8 mouse cellular contexts compared by ENCODE assay signal in the genomic region with DNA sequence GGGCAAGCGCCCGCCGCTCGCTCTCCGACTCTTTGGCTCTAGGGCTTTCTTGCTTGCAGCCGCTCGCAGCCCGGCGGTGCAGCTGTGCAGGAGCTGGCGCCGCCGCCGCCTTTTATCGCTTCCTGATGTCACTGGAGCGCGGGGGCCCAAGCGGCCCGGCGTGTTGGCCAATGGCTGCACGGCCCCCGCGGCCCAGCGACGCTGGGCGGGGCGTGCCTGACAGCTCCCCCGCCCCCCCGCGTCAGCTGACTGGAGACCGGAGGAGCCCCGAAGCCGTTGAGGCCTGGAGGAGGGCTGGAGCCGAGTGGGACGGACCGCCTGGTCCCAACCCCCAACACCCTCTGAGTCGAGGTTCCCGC. TPM values are rescaled to one million over a fixed set of nuclear protein-coding genes. Genes with fewer than 3 reads are reported as not detected.
A peak's percentile ranks its signal among the peaks of the same experiment; 100 is the strongest.
DNase-seq lines count a peak whose midpoint lies in the region; ATAC-seq and TF ChIP-seq lines count a peak whose summit lies in the region.

A gene (minus strand): TSS at position 86 of the 359 bp plus-strand sequence.

- H3K9me3 ChIP-seq in forebrain, postnatal 0 days (ENCODE audit: low read length), result no peaks in the 10 kb centered on the region
- no peaks in the 10 kb centered on the region for H3K9me3 ChIP-seq in neural tube, embryonic 13.5 days

- peak within 1 kb of the TSS; percentile 63 for H3K9ac ChIP-seq in forebrain, postnatal 0 days
- H3K9ac ChIP-seq in neural tube, embryonic 13.5 days, result peak within 1 kb of the TSS; percentile 80

- H3K36me3 ChIP-seq in forebrain, postnatal 0 days (ENCODE audit: insufficient read depth), result peaks cover 4% of the 10 kb centered on the region; the same call in 1 of the 2 replicates
- no peaks in the 10 kb centered on the region for H3K36me3 ChIP-seq in neural tube, embryonic 13.5 days

- peak; percentile 90 for ATAC-seq in forebrain, postnatal 0 days
- peak; percentile 93 for ATAC-seq in neural tube, embryonic 13.5 days (ENCODE audit: low read depth)

- 3% methylated on average over 35 of the region's 37 CpGs for WGBS in forebrain, postnatal 0 days
- 2% methylated on average over 26 of the region's 37 CpGs for WGBS in neural tube, embryonic 13.5 days

- TF ChIP-seq CTCF in forebrain, postnatal 0 days (IDR thresholded peaks at IDR 0.05; ENCODE audit: low read depth), result no peak
- TF ChIP-seq CTCF in layer of hippocampus, adult 2 months (conservative IDR thresholded peaks at IDR 0.05), result no peak

- peaks cover 60% of the 10 kb centered on the region for H3K27me3 ChIP-seq in forebrain, postnatal 0 days (ENCODE audit: insufficient read depth, low read length)
- H3K27me3 ChIP-seq in neural tube, embryonic 13.5 days, result peaks cover 83% of the 10 kb centered on the region

- intact Hi-C loops in heart, postnatal 36 days (cut with DNase I), result loop anchor here (2.0 to 10.0 kb wide), 6 partner anchors 195 to 1455 kb away; no protein-coding TSS in a partner anchor

- H3K4me1 ChIP-seq in forebrain, postnatal 0 days (ENCODE audit: insufficient read depth), result peaks cover 17% of the 10 kb centered on the region
- peaks cover 60% of the 10 kb centered on the region for H3K4me1 ChIP-seq in neural tube, embryonic 13.5 days (replicated peaks)

- DNase-seq in ES-CJ7 (ENCODE audit: low read depth, low spot score), result peak; percentile 68
- DNase-seq in cerebellum, adult 11-12 months, result peak; percentile 38
- DNase-seq in forebrain, postnatal 0 days, result peak; percentile 94
- peak; percentile 97 for DNase-seq in heart, postnatal 36 days
- peak; percentile 72 to 80 for DNase-seq in layer of hippocampus, adult 2 months (ENCODE audit: low spot score in 2 of 2)
- DNase-seq in lung, adult 18-20 months, result peak; percentile 90 to 93
- peak; percentile 93 for DNase-seq in testis, postnatal 10 days (ENCODE audit: low spot score)

- H3K4me3 ChIP-seq in forebrain, postnatal 0 days (ENCODE audit: low read depth, low read length), result peak within 1 kb of the TSS; percentile 62
- H3K4me3 ChIP-seq in layer of hippocampus, adult 2 months, result peak within 1 kb of the TSS; percentile 57
- H3K4me3 ChIP-seq in neural tube, embryonic 13.5 days, result peak within 1 kb of the TSS; percentile 57

- peak within 1 kb of the TSS; percentile 88 for H3K4me2 ChIP-seq in forebrain, postnatal 0 days (ENCODE audit: low read depth)
- H3K4me2 ChIP-seq in neural tube, embryonic 13.5 days, result peak within 1 kb of the TSS; percentile 81

- H3K27ac ChIP-seq in forebrain, postnatal 0 days (ENCODE audit: low read depth, low read length), result peak within 1 kb of the TSS; percentile 89
- H3K27ac ChIP-seq in layer of hippocampus, adult 2 months, result peak within 1 kb of the TSS; percentile 86
- peak within 1 kb of the TSS; percentile 84 for H3K27ac ChIP-seq in neural tube, embryonic 13.5 days (replicated peaks)

RNA-seq across cellular contexts. Expression of the gene that starts here (rescaled TPM):
- total RNA-seq in forebrain, postnatal 0 days (2014; rRNA removed), result 13.5 and 13.7 TPM in 2 replicates
- 13.1 and 15.3 TPM in 2 replicates for polyA plus RNA-seq in forebrain, postnatal 0 days (2015; fragmentation: Nextera tagmentation; extraction: Ambion mirVana)
- total RNA-seq in heart, postnatal 36 days (2021), result 10 to 100 TPM; 11.7 to 16.2 TPM
- 10 to 100 TPM; 11.9 to 12.8 TPM for total RNA-seq in layer of hippocampus, adult 2 months (2021)
- polyA plus RNA-seq in neural tube, embryonic 13.5 days (2015; fragmentation: Nextera tagmentation; extraction: Ambion mirVana), result 20.7 and 22.3 TPM in 2 replicates

Comparison
In these comparisons a context has a peak if more than half of its experiments do, and no peak if none do; other contexts are left out.
1. Peak in every context shown above with its lines: DNase-seq, ATAC-seq, H3K4me3 ChIP-seq and H3K27ac ChIP-seq.
2. DNase-seq: peak in every context shown above with its lines; median percentile 97 in heart, postnatal 36 days; 94 in forebrain, postnatal 0 days; 93 in testis, postnatal 10 days; 92 in lung, adult 18-20 months; 76 in layer of hippocampus, adult 2 months; 68 in ES-CJ7; 38 in cerebellum, adult 11-12 months.